Mouse (Mus musculus) T-cell, adult 2 months (primary cell): ENCODE results near the gene Olfr1386.
"Not testable (repeated sequence)": the region's sequence is repeated elsewhere in the genome, so short reads cannot be mapped to it uniquely, and the experiment has no call there.

Source experiments
- DNase-seq: peaks from one replicate; pipeline ENCODE4 v3.0.0; 2022; ENCODE audit warnings: low spot score

The Olfr1386 gene

GRCm38 (mm10) chr11:49464746-49465145, at the start of gene Olfr1386:
TSS of gene Olfr1386 (plus strand) at chr11:49465046.
- DNase-seq: not testable (repeated sequence)

GRCm38 (mm10) chr11:49422767-49423166, 42.1 kb upstream of the Olfr1386 start, which contains the start of gene Olfr1389:
TSS of gene Olfr1389 (plus strand) at chr11:49423067.
- no peak for DNase-seq

GRCm38 (mm10) chr11:49425257-49425927, 39.5 kb upstream of the Olfr1386 start:
- no peak for DNase-seq

DNA sequence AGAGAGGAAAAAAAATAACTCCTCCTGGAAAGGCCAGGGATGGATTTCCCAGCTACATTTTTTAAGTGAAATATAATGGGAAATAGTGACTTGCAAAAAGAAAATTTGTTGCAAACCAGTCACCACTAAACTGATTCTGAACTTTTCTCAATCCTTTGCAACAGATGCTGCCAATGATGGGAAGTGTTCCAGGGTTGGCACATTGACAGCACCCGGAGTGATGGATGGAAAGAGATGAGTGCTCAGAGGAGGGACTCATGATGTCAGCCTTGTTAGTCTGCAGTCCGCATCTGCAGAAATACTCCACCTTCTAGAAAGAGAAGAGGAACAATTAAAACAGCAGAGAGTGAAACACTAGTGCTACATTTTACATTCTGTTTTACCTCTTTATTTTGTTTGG, 35.2 kb upstream of the Olfr1386 start:
- DNase-seq: no peak

DNA sequence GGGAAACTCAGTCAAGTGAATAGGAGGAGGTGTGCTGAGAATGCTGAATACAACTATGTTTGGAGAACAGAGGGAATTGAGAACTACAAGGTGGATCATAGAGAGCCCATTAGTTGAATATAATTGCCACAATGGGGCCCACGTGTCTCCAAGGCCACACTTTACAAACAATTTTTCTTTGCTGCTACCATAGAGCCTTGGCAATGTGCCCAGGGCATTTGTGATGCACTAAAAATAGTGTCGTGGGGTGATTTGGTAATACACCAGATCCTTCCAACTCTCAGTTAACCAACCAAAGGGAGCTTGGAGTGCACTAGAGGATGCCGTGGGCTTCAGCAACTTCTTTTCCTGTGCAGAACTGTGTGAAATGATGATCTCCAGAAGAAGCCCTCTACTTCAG, 28.4 kb upstream of the Olfr1386 start, which contains the start of gene Olfr1388:
TSS of gene Olfr1388 (plus strand) at position 214 of the 400 bp plus-strand sequence.
- DNase-seq: no peak

DNA sequence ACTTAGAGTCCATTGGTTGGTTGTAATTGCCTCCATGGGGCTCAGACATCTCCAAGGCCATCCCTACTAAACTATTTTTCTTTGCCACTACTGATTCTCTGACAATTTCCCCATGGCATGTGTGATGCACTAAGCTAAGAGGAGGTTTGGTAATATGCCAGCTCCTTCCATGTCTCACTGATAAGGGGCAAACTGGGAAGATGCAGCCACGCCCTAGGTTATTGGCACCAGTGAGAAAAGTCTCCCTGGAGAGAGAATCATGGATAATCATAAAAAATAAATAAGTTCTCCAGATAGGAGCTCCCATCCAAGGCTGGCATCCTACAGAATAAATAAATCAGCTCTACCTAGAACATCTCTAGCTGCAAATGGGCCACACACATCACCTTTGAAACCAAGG, 9.8 kb upstream of the Olfr1386 start, which contains the start of gene Olfr1387:
TSS of gene Olfr1387 (plus strand) at position 301 of the 400 bp plus-strand sequence.
- no peak for DNase-seq

GRCm38 (mm10) chr11:49485973-49486372, 21.1 kb downstream of the Olfr1386 start:
- DNase-seq: no peak

DNA sequence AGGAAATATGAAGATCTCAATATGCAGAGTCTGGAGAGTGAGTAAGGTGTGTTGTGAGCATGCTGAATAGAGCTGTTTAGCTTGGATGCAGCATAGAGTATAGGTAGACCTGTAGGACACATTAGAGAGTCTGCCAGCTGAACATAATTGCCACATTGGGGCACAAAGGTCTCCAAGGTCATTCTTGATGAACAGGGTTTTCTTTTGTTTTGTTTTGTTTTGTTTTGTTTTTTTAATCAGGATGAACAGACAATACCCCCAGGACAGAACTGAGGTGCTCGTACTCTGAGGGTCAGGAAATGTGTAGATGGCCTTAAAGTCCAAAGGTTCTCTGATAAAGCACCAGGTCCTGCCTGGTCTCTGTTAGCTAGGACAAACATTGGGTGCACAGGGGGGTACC, 23.9 kb downstream of the Olfr1386 start, which contains the start of gene Olfr1385:
TSS of gene Olfr1385 (plus strand) at position 301 of the 400 bp plus-strand sequence.
- DNase-seq: not testable (repeated sequence)

- DNase-seq: no peak
Measured at GRCm38 (mm10) chr11:49518086-49518485, 53.2 kb downstream of the Olfr1386 start.

GRCm38 (mm10) chr11:49519348-49519747, 54.5 kb downstream of the Olfr1386 start, which contains the start of gene Olfr1383:
TSS of gene Olfr1383 (plus strand) at chr11:49519648.
- DNase-seq: no peak
